Mouse (Mus musculus) 3134 (cell line): ENCODE measurements around the gene Opa1.

Experiments
- DNase-seq: peaks from one replicate; pipeline ENCODE4 v3.0.0-alpha.2; 2011; ENCODE audit warnings: low spot score; ENCODE audit not compliant: insufficient read length; ENCODE audit errors: extremely low read depth

Opa1 gene

GRCm38 (mm10) chr16:29646202-29646601 lies 67.1 kb downstream of the Opa1 start:
- no peak for DNase-seq

GRCm38 (mm10) chr16:29656187-29656825 lies 77.2 kb downstream of the Opa1 start:
- no peak for DNase-seq

DNA sequence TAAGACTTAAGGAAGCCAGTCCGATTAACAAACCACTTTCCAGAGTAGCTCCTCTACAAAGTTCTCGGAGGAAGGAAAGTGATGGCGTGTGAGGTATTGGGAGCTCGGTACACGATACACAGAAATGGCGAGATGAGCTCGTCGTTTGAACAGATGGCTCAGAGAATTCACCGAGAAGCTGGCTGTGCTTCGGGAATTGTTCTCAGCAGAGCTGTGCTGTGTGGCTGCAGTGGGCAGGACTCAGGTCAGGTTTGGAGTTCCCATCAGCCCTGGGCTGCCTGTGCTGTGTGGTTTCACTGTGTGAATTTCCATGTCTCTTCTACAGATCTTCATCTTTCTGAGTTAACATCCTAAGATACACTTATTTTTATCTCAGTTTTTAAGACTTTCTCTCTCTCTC lies 77.8 kb downstream of the Opa1 start:
- DNase-seq, result no peak

- no peak for DNase-seq
Measured at GRCm38 (mm10) chr16:29657650-29658548, 78.8 kb downstream of the Opa1 start.

- no peak for DNase-seq
Measured at GRCm38 (mm10) chr16:29659101-29659810, 80.1 kb downstream of the Opa1 start.

- no peak for DNase-seq
Measured at GRCm38 (mm10) chr16:29663042-29663758, 84.1 kb downstream of the Opa1 start.

DNA sequence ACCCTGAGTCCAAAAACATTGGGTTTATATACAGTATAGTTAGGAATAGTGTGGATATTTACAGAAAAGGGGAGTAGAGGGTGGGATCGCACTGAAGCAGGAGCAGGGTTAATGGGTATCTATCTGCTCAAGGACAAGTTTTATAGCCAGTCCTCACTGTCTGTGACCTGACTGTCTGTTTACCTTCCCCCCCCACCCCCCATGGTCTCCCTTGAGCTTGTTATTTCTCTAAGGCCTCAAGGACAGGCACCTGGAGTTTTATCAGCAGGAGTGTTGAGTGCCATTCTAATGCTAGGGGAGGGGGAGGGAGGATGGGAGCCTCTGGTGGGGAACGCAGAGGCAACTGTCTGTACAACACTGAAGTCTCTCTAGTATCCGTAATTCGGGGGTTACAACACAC lies 85.3 kb downstream of the Opa1 start:
- no peak for DNase-seq

GRCm38 (mm10) chr16:29666991-29667701 lies 88.0 kb downstream of the Opa1 start:
- no peak for DNase-seq

DNA sequence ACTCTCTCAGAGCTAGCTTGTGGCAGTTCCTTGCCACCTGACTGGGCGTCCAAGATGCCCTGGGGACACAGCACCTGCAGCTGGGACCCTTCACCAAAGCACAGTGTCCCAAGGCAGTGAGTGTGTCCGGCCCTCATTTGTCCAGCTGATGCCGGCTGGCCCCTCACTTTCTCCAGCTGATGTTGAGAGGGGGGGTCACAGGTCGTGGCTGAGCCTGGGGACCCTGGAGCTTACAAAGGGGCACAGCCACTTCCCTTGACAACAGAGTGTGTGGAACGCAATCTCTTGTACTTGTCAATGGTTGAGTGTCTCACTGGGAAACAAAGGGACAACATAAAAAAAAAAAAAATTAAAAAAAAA lies 88.5 kb downstream of the Opa1 start:
- DNase-seq, result no peak

DNA sequence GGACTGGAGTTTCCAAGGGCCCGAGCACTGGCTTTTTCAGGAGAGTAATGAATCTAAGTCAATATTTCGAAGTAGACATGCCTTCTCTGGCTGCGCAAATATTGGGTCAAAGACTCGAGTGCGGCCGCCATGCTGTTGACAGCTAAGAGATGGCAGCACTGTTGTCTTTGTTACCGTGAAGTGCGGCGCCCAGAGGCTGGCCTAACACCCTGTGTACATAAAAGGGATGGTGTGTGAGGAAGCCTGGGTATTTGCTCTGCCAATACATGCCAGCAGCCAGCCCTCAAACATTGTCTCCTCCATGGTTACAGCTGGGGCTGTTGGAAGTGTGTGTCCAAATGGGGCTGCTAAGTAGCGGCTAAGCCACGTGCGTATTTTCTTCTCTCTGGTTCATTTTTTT lies 89.3 kb downstream of the Opa1 start:
- DNase-seq, result no peak

GRCm38 (mm10) chr16:29670806-29671205 lies 91.7 kb downstream of the Opa1 start:
- no peak for DNase-seq

DNA sequence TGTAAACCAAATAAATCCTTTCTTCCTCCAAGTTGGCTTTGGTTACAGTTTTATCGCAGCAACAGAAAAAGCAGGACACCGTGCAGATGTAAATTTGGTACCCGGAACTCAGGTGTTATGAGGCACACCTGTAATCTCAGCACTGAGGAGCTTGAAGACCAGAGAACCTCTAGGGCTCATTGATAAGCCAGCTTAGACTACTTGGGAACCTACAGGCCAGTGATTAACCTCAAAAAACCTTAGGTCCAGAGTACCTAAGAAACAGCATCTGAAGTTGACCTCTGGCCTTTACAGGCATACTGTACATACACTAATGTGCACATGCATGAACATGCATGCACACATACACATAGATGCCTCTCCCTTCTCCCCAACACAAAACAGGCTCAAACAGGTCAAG lies 94.1 kb downstream of the Opa1 start:
- DNase-seq, result no peak

GRCm38 (mm10) chr16:29679607-29680006 lies 100.5 kb downstream of the Opa1 start:
- no peak for DNase-seq

GRCm38 (mm10) chr16:29680548-29681175 lies 101.5 kb downstream of the Opa1 start:
- DNase-seq, result no peak

DNA sequence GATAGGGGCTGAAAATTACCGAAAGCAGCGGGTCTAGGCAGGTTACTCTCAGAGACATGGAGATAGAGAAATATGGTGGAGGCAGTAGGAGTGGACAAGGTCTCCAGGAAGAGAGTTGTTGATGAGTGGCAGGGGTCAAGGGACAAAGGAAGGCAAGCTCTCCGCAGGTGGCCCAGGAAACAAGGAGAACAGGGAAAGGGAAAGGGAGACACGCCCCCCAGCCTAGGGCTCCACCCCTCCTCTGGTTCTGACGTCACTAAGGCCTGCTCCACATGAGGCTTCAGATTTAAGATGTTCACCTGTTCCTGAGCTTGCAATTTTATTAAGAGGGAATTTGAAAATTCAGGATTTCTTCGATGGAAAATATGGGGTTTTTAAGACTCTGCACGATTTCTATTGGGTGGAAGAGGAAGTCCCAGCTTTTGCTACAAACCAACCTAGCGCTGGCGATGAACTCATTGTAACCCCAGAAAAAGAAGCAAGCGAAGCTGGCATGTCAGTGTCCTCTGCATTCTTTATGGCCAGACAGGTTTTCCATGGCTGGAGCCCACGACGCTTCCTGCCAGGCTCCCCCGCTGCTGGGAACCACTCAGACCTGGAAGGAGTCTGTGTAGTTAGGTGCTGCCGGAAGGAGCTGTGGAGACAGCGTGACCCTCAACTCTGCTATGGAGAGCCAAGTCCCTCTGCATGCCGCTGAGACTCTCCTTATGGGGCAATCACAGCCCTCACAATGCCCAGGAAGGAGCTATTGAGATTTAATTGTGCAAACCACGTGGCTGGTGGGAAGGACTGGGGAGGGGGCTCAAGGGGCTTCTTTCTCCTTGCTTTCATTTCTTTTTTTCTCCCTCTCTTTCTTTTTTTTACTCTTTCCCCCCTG lies 103.7 kb downstream of the Opa1 start:
- DNase-seq, result no peak

DNA sequence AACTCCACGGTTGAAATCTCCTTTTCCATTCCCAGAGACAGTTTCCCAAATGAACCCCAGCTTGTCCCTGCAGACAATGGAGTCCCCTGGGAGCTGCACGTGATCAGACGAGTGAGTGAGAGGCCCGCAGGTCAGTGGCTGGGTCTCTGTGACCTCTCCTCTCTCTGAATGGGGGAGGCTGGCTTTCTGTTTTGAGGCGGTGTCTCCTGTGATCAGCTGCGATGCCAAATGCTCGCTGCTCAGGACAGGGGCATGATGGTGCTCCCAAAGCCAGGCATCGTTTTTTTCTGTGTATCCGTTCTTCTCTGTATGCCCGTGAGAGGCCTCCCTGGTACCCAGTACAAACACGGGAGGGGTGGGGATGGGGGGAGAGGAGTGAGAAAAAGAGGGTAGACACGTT lies 104.4 kb downstream of the Opa1 start:
- no peak for DNase-seq

DNA sequence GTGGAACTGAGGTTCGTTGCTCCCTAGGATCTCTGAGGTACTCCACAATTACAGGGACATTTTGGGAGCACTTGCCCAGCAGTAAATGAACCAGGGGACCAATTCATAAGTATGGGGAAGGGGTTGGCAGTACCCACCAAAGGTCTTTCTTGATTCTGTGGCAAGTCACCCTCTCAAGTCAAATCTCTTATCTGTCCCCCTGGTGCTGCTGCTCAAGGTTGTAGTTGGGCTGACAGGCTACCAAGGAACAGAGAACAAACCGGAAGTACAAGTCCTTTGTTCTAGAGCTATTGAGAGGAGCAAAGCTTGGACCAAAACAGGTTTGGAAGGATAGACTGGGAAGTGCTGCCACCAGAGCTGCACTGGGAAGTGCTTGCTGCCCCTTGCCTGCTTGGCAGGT lies 105.0 kb downstream of the Opa1 start:
- no peak for DNase-seq

DNA sequence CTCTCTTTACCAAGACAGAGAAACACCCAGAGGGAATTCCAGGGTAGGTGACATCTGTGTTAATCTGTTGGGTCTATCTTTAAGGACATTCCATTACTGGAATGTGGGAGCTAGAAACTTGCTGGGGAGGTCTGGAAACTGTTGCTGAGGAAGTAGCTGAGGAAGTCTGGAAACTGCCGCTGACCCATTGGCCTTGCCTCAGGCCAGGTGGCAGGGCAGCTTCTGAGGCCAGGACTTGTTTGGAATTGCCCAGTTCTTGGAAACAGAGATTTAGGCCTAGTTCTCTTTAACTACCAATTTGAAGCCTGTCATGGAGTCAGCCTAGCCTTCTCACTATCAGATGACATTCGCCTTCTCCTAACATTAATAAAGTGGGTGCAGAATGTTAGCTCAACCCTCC lies 105.5 kb downstream of the Opa1 start:
- DNase-seq, result no peak

GRCm38 (mm10) chr16:29686141-29686540 lies 107.0 kb downstream of the Opa1 start:
- DNase-seq, result no peak
